Mouse (Mus musculus): ENCODE data around the gene 2810004N23Rik. TPM values are rescaled to one million over a fixed set of nuclear protein-coding genes. Genes with fewer than 3 reads are reported as not detected.

Gene 2810004N23Rik
- polyA plus RNA-seq, 1 experiment = 22.0 TPM

DNA sequence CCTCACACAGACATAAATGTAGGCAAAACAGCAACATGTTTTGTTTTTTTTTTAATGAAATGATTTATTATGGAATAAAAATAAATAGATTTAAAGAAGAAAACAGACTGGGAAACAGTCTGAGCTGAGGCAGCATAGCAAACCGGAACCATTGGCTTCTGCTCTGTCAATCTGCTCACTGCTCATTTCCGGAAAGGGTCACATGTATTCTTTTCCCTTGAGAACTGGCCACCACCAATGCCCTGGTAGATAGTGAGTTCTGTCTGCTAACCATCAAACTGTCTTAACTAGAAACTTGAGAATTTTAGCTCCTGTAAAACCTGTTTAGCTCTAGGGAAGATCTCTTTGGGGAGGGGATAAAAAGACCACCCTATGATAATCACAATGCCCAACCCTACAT is 26.0 kb downstream of the 2810004N23Rik start:
- TF ChIP-seq CTCF (IDR thresholded peaks at IDR 0.05; ENCODE audit: control insufficient read depth, insufficient read depth, low read length) (no peak), POLR2A (IDR thresholded peaks at IDR 0.05; ENCODE audit: borderline replicate concordance, control insufficient read depth, low read depth, low read length) (no peak)
- peaks cover 5% of the 10 kb centered on the region; the same call in 1 of the 2 replicates for H3K4me1 ChIP-seq (ENCODE audit: control insufficient read depth, insufficient read depth, low read length)

DNA sequence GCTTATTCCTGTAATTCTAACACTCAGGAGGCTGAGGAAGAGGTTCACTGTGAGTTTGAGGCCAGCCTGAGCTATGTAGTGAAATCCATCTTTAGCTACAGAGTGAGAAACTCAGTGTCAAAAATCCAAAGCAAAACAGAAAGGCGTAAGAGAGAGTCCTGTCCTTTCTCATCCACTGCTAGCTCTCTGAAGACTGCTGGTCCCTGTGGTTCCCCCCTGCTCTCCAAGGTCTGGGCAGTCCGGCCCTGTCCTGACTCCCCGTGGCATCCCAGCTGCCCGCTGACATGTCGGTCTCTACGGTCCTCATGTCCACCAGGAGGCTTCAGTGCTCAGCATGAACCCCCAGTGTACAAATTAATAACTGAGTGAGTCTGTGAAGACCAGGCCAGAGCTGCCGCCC is 26.6 kb downstream of the 2810004N23Rik start:
- no peak for TF ChIP-seq POLR2A (IDR thresholded peaks at IDR 0.05; ENCODE audit: borderline replicate concordance, control insufficient read depth, low read depth, low read length)
- TF ChIP-seq CTCF (IDR thresholded peaks at IDR 0.05; ENCODE audit: control insufficient read depth, insufficient read depth, low read length) = no peak
- Histone ChIP-seq H3K27ac (ENCODE audit: control insufficient read depth, insufficient read depth, low read depth, low read length, poor library complexity) (no peak overlapping the region), H3K4me3 (replicated peaks; ENCODE audit: control insufficient read depth, low read depth, low read length) (no peak overlapping the region), H3K4me1 (ENCODE audit: control insufficient read depth, insufficient read depth, low read length) (peaks cover 5% of the 10 kb centered on the region; the same call in 1 of the 2 replicates)
- 91% methylated on average over 7 of the region's 7 CpGs for WGBS

More for the DNA sequence above, 26.0 kb downstream of the 2810004N23Rik start:
- no peak overlapping the region for H3K4me3 ChIP-seq (replicated peaks; ENCODE audit: control insufficient read depth, low read depth, low read length)
- H3K27ac ChIP-seq (ENCODE audit: control insufficient read depth, insufficient read depth, low read depth, low read length, poor library complexity) = no peak overlapping the region
- 51% methylated on average over 2 of the region's 2 CpGs for WGBS

- H3K27ac ChIP-seq (ENCODE audit: control insufficient read depth, insufficient read depth, low read depth, low read length, poor library complexity) = no peak overlapping the region
- H3K4me1 ChIP-seq (ENCODE audit: control insufficient read depth, insufficient read depth, low read length) = peaks cover 5% of the 10 kb centered on the region; the same call in 1 of the 2 replicates
- TF ChIP-seq CTCF (IDR thresholded peaks at IDR 0.05; ENCODE audit: control insufficient read depth, insufficient read depth, low read length) = no peak
- TF ChIP-seq POLR2A (IDR thresholded peaks at IDR 0.05; ENCODE audit: borderline replicate concordance, control insufficient read depth, low read depth, low read length) = no peak
- no peak overlapping the region for H3K4me3 ChIP-seq (replicated peaks; ENCODE audit: control insufficient read depth, low read depth, low read length)
These were observed 27.1 kb downstream of the 2810004N23Rik start for GRCm38 (mm10) chr8:124835848-124836247.

- H3K4me1 ChIP-seq (ENCODE audit: control insufficient read depth, insufficient read depth, low read length) = peaks cover 5% of the 10 kb centered on the region; the same call in 1 of the 2 replicates
- TF ChIP-seq CTCF (IDR thresholded peaks at IDR 0.05; ENCODE audit: control insufficient read depth, insufficient read depth, low read length) (no peak), POLR2A (IDR thresholded peaks at IDR 0.05; ENCODE audit: borderline replicate concordance, control insufficient read depth, low read depth, low read length) (no peak)
- 42% methylated on average over 15 of the region's 15 CpGs for WGBS
- H3K27ac ChIP-seq (ENCODE audit: control insufficient read depth, insufficient read depth, low read depth, low read length, poor library complexity) = no peak overlapping the region
- H3K4me3 ChIP-seq (replicated peaks; ENCODE audit: control insufficient read depth, low read depth, low read length) = no peak overlapping the region
These were observed 29.3 kb downstream of the 2810004N23Rik start for GRCm38 (mm10) chr8:124833430-124834205.

DNA sequence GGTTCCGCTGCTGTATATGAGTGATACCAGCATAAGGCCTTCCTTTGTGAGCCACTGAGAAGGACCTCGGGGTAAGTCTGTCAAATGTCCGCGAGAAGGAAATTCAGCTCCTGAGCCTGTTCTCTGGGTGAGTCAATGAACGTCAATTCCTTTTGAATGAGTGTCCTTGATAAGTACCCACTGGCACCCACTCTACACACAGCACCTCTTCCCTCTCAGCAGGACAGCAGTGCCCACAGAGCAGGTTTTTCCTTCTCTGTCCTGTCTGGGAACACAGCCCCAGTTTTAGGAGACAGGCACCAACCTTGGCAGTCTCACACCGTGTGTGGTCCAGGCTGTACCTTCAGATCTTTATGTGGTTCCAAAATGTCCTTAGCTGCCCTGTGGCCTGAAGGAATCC is 31.0 kb downstream of the 2810004N23Rik start:
- TF ChIP-seq CTCF (IDR thresholded peaks at IDR 0.05; ENCODE audit: control insufficient read depth, insufficient read depth, low read length) (no peak), POLR2A (IDR thresholded peaks at IDR 0.05; ENCODE audit: borderline replicate concordance, control insufficient read depth, low read depth, low read length) (no peak)
- Histone ChIP-seq H3K4me1 (ENCODE audit: control insufficient read depth, insufficient read depth, low read length) (peaks cover 3% of the 10 kb centered on the region; the same call in 1 of the 2 replicates), H3K27ac (ENCODE audit: control insufficient read depth, insufficient read depth, low read depth, low read length, poor library complexity) (no peak overlapping the region), H3K4me3 (replicated peaks; ENCODE audit: control insufficient read depth, low read depth, low read length) (no peak overlapping the region)
- 82% methylated on average over 6 of the region's 6 CpGs for WGBS

- H3K27ac ChIP-seq (ENCODE audit: control insufficient read depth, insufficient read depth, low read depth, low read length, poor library complexity) = no peak overlapping the region
- peaks cover 4% of the 10 kb centered on the region; the same call in 1 of the 2 replicates for H3K4me1 ChIP-seq (ENCODE audit: control insufficient read depth, insufficient read depth, low read length)
- 73% methylated on average over 6 of the region's 6 CpGs for WGBS
- H3K4me3 ChIP-seq (replicated peaks; ENCODE audit: control insufficient read depth, low read depth, low read length) = no peak overlapping the region
- TF ChIP-seq POLR2A (IDR thresholded peaks at IDR 0.05; ENCODE audit: borderline replicate concordance, control insufficient read depth, low read depth, low read length) = no peak
- no peak for TF ChIP-seq CTCF (IDR thresholded peaks at IDR 0.05; ENCODE audit: control insufficient read depth, insufficient read depth, low read length)
These were observed 31.4 kb downstream of the 2810004N23Rik start for GRCm38 (mm10) chr8:124831531-124831930.

- 36% methylated on average over 13 of the region's 13 CpGs for WGBS
- Histone ChIP-seq H3K4me3 (replicated peaks; ENCODE audit: control insufficient read depth, low read depth, low read length) (no peak overlapping the region), H3K4me1 (ENCODE audit: control insufficient read depth, insufficient read depth, low read length) (peaks cover 6% of the 10 kb centered on the region; the same call in 1 of the 2 replicates), H3K27ac (ENCODE audit: control insufficient read depth, insufficient read depth, low read depth, low read length, poor library complexity) (peak overlapping the region; percentile 12; the same call in 1 of the 2 replicates)
- no peak for TF ChIP-seq POLR2A (IDR thresholded peaks at IDR 0.05; ENCODE audit: borderline replicate concordance, control insufficient read depth, low read depth, low read length)
- TF ChIP-seq CTCF (IDR thresholded peaks at IDR 0.05; ENCODE audit: control insufficient read depth, insufficient read depth, low read length) = no peak
These were observed 32.9 kb downstream of the 2810004N23Rik start for GRCm38 (mm10) chr8:124830050-124830449.

- TF ChIP-seq POLR2A (IDR thresholded peaks at IDR 0.05; ENCODE audit: borderline replicate concordance, control insufficient read depth, low read depth, low read length) (no peak), CTCF (IDR thresholded peaks at IDR 0.05; ENCODE audit: control insufficient read depth, insufficient read depth, low read length) (no peak)
These were observed 34.2 kb downstream of the 2810004N23Rik start for GRCm38 (mm10) chr8:124828561-124829240.

More at GRCm38 (mm10) chr8:124828561-124829240, 34.2 kb downstream of the 2810004N23Rik start:
- no peak overlapping the region for H3K4me3 ChIP-seq (replicated peaks; ENCODE audit: control insufficient read depth, low read depth, low read length)
- peaks cover 5% of the 10 kb centered on the region; the same call in 1 of the 2 replicates for H3K4me1 ChIP-seq (ENCODE audit: control insufficient read depth, insufficient read depth, low read length)
- WGBS = 79% methylated on average over 24 of the region's 24 CpGs
- no peak overlapping the region for H3K27ac ChIP-seq (ENCODE audit: control insufficient read depth, insufficient read depth, low read depth, low read length, poor library complexity)

Data from bone marrow, adult 2 months (tissue).